Mouse (Mus musculus) heart, embryonic 14.5 days (tissue): Measurements from ENCODE around the gene Vhl. TPM values are rescaled to one million over a fixed set of nuclear protein-coding genes. Genes with fewer than 3 reads are reported as not detected.

Experiments used
- ATAC-seq: fragments of 200-750 bp; cut with Nextera tagmentation; 2 replicates; pipeline ENCODE4 v1.8.0; 2017; ENCODE audit warnings: low read depth, moderate TSS enrichment; ENCODE audit not compliant: insufficient number of reproducible peaks, insufficient read depth, low FRiP score
- H3K27ac ChIP-seq, 2 experiments: fragments of 200-500 bp in 1 of 2; fragments of 300-500 bp in 1 of 2; sonication (generic) in 1 of 2; replicated peaks in 1 of 2; 2 replicates each; pipeline ENCODE4 v1.5.1; 2012 to 2014; ENCODE audit warnings: low read depth in 2 of 2, low read length in 2 of 2, control low read depth in 1 of 2, mild to moderate bottlenecking in 1 of 2, mixed read lengths in 1 of 2; ENCODE audit not compliant: control insufficient read depth in 1 of 2, insufficient read depth in 1 of 2
- H3K27me3 ChIP-seq: fragments of 300-500 bp; sonication (generic); 2 replicates; pipeline ENCODE4 v1.6.1; 2014; ENCODE audit warnings: mild to moderate bottlenecking, low read length, control low read depth; ENCODE audit not compliant: control insufficient read depth, insufficient read depth
- H3K36me3 ChIP-seq: fragments of 300-500 bp; sonication (generic); 2 replicates; pipeline ENCODE4 v1.6.1; 2014; ENCODE audit warnings: mild to moderate bottlenecking, control low read depth, low read length, mixed read lengths; ENCODE audit not compliant: control insufficient read depth, insufficient read depth
- H3K4me1 ChIP-seq, 2 experiments: fragments of 200-500 bp in 1 of 2; fragments of 300-500 bp in 1 of 2; sonication (generic) in 1 of 2; 2 replicates each; pipeline ENCODE4 v1.6.1; 2012 to 2014; ENCODE audit warnings: low read length in 2 of 2, control low read depth in 1 of 2, mixed read lengths in 1 of 2; ENCODE audit not compliant: control insufficient read depth in 2 of 2, insufficient read depth in 2 of 2
- H3K4me2 ChIP-seq: fragments of 300-500 bp; sonication (generic); 2 replicates; pipeline ENCODE4 v1.6.1; 2014; ENCODE audit warnings: mild to moderate bottlenecking, low read length
- H3K4me3 ChIP-seq, 2 experiments: fragments of 200-500 bp in 1 of 2; fragments of 300-500 bp in 1 of 2; sonication (generic) in 1 of 2; 2 replicates each; pipeline ENCODE4 v1.5.1; 2012 to 2014; ENCODE audit warnings: low read length in 2 of 2, mild to moderate bottlenecking in 2 of 2, control low read depth in 1 of 2, low read depth in 1 of 2, moderate library complexity in 1 of 2; ENCODE audit not compliant: control insufficient read depth in 1 of 2, insufficient read depth in 1 of 2
- H3K9ac ChIP-seq: fragments of 300-500 bp; sonication (generic); 2 replicates; pipeline ENCODE4 v1.6.1; 2014; ENCODE audit warnings: mild to moderate bottlenecking, low read length
- H3K9me3 ChIP-seq: fragments of 300-500 bp; sonication (generic); 2 replicates; pipeline ENCODE4 v1.6.1; 2016; ENCODE audit warnings: low read length, control low read depth; ENCODE audit not compliant: control insufficient read depth
- whole genome bisulfite sequencing: fragments of 180-500 bp; shearing (Covaris S2); extraction: QIAGEN DNeasy Blood & Tissue Kit; methylation state at CpG from one replicate; pipeline ENCODE4 v1.1.7; 2014; 5-methylcytosine and 5-hydroxymethylcytosine counted together
- polyA plus RNA-seq: library from polyadenylated mRNA; unstranded; fragments of >200 nt; fragmentation: Nextera tagmentation; extraction: Ambion mirVana; gene quantifications from 2 replicates; pipeline ENCODE4 v1.2.1, GENCODE M21; 2014

Gene Vhl
- polyA plus RNA-seq, 1 experiment from 2014 or later, result 36.6 TPM

DNA sequence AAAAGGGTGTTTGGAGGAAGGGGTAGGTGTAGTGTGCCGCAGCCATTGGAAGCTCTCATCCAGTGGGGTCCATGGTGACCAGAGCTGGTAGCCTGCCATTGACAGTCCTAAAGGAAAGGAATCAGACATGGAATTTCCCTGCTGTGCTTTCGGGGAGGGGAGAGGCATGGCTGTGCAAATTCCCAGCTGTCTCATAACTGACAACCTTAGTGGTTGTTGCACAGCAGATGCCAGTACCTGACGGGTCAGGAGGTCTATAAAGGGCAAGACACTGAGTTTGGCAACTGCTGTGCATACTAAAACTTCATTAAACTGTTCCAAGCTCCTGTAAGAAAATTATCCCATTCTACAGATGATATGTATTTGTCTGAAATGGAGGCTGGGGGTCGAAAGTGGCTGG lies 25.8 kb upstream of the Vhl start:
- Histone ChIP-seq H3K4me1 (no peaks in the 10 kb centered on the region; a peak in 1 of 4 replicates), H3K9me3 (no peaks in the 10 kb centered on the region), H3K27ac (no peak overlapping the region), H3K27me3 (no peaks in the 10 kb centered on the region), H3K36me3 (no peaks in the 10 kb centered on the region; the same call in 1 of the 2 replicates), H3K4me2 (no peak overlapping the region), H3K9ac (no peak overlapping the region), H3K4me3 (no peak overlapping the region)
- 86% methylated on average over 4 of the region's 4 CpGs for WGBS
- ATAC-seq, result no peak

DNA sequence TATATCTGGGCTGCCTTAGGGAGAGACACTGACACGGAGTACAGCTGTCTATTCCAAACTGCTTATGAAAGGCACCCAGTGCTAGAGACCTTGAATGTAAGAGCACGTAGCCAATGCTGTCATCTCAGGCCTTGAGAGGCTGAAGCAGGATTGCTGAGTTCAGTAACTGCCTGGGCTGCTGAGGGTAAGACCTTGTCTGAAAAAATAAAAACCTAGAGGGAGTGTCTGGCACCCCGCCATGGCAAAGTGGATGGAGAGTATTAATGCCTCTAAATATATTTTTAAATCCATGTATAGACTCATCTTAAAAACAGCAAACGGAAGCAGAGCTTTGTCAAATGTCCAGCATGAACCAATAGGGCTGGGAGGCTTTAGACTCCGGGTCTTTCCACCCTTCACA lies 23.9 kb upstream of the Vhl start:
- WGBS, result 69% methylated on average over 5 of the region's 5 CpGs
- H3K9ac ChIP-seq, result no peak overlapping the region; the same call in 1 of the 2 replicates

DNA sequence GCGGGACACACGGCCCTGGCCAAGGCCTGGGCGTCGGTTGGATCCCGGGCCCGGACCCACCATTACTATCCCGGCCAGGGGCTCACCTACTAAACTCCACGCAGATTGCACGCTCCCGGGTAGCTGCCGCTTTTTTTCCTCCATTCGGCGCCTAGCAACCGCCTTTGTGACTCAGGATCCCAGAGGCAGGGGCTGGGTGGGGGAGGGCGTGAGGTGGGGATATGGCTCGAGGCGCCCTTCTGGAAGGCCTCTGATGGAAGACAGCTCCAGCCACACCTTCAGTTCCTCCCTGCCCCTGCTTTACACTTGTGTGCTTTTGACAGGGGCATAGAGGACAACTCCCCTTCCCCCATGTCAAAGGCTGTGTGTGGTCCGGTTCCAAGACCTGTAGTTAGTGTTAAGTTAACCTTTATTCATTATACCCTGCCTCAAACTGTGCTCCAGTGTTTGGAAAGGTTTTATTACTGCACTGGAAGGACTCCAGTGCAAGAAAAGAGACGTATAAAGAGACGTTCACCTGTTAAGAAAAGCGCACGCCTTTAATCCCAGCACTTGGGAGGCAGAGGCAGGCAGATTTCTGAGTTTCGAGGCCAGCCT lies 23.1 kb upstream of the Vhl start, which contains the start of gene Fancd2os:
Fancd2os (minus strand) TSS at position 173 of the 597 bp plus-strand sequence.
- no peak within 1 kb of the TSS for H3K4me2 ChIP-seq
- no peaks in the 10 kb centered on the region for H3K9me3 ChIP-seq
- ATAC-seq, result no peak
- WGBS, result 50% methylated on average over 23 of the region's 23 CpGs
- H3K4me3 ChIP-seq, result no peak within 1 kb of the TSS
- H3K27me3 ChIP-seq, result no peaks in the 10 kb centered on the region
- no peak within 1 kb of the TSS for H3K27ac ChIP-seq
- H3K4me1 ChIP-seq, result peaks cover 0 to 5% of the 10 kb centered on the region in 2 experiments; a peak in 3 of 4 replicates
- no peaks in the 10 kb centered on the region; the same call in 1 of the 2 replicates for H3K36me3 ChIP-seq
- no peak within 1 kb of the TSS; the same call in 1 of the 2 replicates for H3K9ac ChIP-seq

More for the DNA sequence above, 23.9 kb upstream of the Vhl start:
- Histone ChIP-seq H3K9me3 (no peaks in the 10 kb centered on the region), H3K4me2 (no peak overlapping the region), H3K4me1 (no peaks in the 10 kb centered on the region; a peak in 1 of 4 replicates), H3K27me3 (no peaks in the 10 kb centered on the region), H3K36me3 (no peaks in the 10 kb centered on the region; the same call in 1 of the 2 replicates), H3K27ac (no peak overlapping the region), H3K4me3 (no peak overlapping the region)
- ATAC-seq, result no peak

DNA sequence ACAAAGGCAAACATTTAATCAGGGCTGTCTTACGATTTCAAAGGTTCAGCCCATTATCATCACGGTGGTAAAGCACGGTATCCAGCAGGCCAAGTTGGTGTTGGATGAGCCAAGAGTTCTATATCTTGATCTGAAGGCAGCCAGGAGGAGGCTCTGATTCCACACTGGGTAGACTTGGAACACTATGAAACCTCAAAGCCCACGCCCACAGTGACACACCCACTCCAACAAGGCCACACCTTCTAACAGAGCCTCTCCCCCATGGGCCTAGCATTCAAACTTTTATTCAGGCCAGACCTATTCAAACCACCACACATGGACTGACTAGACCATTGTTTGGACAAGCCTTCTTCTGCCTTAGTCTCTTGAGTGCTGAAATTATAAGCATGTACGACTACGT lies 20.9 kb upstream of the Vhl start:
- 89% methylated on average over 6 of the region's 6 CpGs for WGBS
- no peaks in the 10 kb centered on the region for H3K27me3 ChIP-seq
- no peak overlapping the region for H3K27ac ChIP-seq
- H3K4me1 ChIP-seq, result peaks cover 0 to 13% of the 10 kb centered on the region in 2 experiments; a peak in 3 of 4 replicates
- H3K4me2 ChIP-seq, result no peak overlapping the region
- H3K9me3 ChIP-seq, result no peaks in the 10 kb centered on the region
- no peak overlapping the region for H3K4me3 ChIP-seq
- H3K9ac ChIP-seq, result no peak overlapping the region
- ATAC-seq, result no peak
- peaks cover 5% of the 10 kb centered on the region; the same call in 1 of the 2 replicates for H3K36me3 ChIP-seq

DNA sequence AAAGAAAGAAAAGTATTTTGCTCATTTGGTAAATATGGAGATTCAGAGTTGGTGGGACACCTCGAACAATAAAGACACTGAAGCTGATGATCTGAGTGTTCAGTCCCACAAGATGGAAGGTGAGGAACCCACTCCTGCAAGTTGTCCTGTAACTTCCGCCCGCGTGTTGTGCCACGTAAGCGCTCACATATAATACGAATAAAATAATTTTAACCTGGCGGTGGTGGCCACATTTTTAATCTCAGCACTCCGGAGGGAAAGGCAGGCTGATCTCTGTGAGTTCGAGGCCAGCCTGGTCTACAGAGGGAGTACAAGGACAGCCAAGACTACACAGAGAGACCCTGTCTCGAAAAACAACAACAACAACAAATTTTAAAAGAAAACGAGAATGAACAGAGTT lies 19.8 kb upstream of the Vhl start:
- peak overlapping the region; percentile 90 for H3K4me2 ChIP-seq
- peaks cover 12% of the 10 kb centered on the region; the same call in 1 of the 2 replicates for H3K36me3 ChIP-seq
- H3K9me3 ChIP-seq, result no peaks in the 10 kb centered on the region
- H3K27ac ChIP-seq, result peak overlapping the region in 1 of 2 experiments; percentile 84; a peak in 2 of 4 replicates
- WGBS, result 53% methylated on average over 12 of the region's 12 CpGs
- no peaks in the 10 kb centered on the region for H3K27me3 ChIP-seq
- H3K9ac ChIP-seq, result peak overlapping the region; percentile 93
- H3K4me1 ChIP-seq, result peaks cover 0 to 13% of the 10 kb centered on the region in 2 experiments; a peak in 3 of 4 replicates
- no peak for ATAC-seq
- peak overlapping the region; percentile 77 to 97 for H3K4me3 ChIP-seq

DNA sequence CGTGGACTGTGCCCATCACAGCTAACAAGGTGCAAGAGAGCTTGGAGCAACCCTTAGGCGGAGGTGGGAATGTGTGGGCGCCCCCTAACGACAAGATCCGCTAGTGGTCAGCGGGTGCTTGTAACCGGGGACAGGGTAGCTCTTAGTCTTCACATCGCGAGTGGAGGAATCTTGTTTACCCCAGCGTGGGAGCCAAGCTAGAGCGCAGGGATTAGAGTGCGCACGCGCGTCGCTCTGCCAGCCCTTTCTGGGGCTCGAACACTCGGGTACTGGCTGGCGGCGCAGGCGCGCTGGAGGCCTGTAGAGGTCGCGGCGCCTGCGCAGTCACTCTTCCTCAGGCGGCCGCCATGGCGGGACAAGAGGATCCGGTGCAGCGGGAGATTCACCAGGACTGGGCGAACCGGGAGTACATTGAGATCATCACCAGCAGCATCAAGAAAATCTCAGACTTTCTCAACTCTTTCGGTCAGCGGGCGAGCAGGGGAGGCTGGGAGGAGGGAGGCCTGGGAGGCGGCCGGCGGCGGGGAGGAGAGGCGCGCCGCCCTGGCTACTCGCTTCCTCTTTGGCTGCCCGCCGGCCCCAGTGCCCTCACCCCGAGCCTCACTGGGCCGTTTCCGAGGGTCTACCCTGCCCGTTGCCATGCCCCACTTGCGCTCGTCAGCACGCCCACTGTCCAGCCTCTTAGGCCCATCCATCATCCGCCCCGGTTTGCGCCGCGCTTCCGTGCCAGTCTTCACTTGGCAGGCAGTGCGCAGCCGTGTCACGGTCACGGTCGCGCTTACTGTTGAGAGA lies 19.1 kb upstream of the Vhl start, which contains the start of gene Brk1:
Brk1 (plus strand) TSS at position 341 of the 792 bp plus-strand sequence.
- no peaks in the 10 kb centered on the region for H3K9me3 ChIP-seq
- H3K9ac ChIP-seq, result peak within 1 kb of the TSS; percentile 93
- H3K4me2 ChIP-seq, result peak within 1 kb of the TSS; percentile 90
- H3K36me3 ChIP-seq, result peaks cover 13% of the 10 kb centered on the region; the same call in 1 of the 2 replicates
- WGBS, result under 1% methylated on average over 57 of the region's 65 CpGs
- H3K27ac ChIP-seq, result peak within 1 kb of the TSS; percentile 58 to 84
- H3K27me3 ChIP-seq, result no peaks in the 10 kb centered on the region
- H3K4me3 ChIP-seq, result peak within 1 kb of the TSS; percentile 77 to 97
- ATAC-seq, result peak; percentile 89
- peaks cover 0 to 13% of the 10 kb centered on the region in 2 experiments; a peak in 3 of 4 replicates for H3K4me1 ChIP-seq

DNA sequence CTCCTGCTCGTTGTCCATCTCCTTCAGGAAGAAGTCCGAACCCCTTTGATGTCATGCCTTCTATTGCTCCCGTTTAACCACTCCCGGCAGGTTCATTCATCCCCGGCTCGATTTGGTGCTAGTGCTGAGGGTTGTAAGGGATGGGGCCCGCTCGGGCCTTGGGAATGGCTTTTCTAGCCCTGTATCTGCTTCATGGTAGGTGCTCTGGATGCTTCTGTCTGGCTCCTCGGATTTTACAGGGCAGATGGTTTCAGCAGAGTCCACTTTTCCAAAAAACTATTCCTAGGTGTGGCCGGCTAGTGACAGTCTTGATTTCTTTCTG lies 18.6 kb upstream of the Vhl start:
- Histone ChIP-seq H3K27me3 (no peaks in the 10 kb centered on the region), H3K4me3 (peak overlapping the region; percentile 77 to 97), H3K36me3 (peaks cover 14% of the 10 kb centered on the region), H3K27ac (peak overlapping the region; percentile 58 to 84; a peak in 3 of 4 replicates), H3K4me2 (peak overlapping the region; percentile 90), H3K9me3 (no peaks in the 10 kb centered on the region), H3K4me1 (peaks cover 0 to 13% of the 10 kb centered on the region in 2 experiments; a peak in 3 of 4 replicates), H3K9ac (peak overlapping the region; percentile 93)
- ATAC-seq, result no peak
- 5% methylated on average over 10 of the region's 10 CpGs for WGBS
